Comparison of ENCODE assay signal across 8 mouse cellular contexts in genomic region chr10:50698836-50699433, GRCm38 (mm10).
A peak's percentile ranks its signal among the peaks of the same experiment; 100 is the strongest.
DNase-seq lines count a peak whose midpoint lies in the region; ATAC-seq and TF ChIP-seq lines count a peak whose summit lies in the region.
"Had no signal": no experiment of that assay in that cellular context is flagged by ENCODE, and none has a peak within 500 bp of the region (broad histone marks: within the 10 kb centered on the region; RNA-seq: fewer than 3 reads in every experiment).

No protein-coding gene starts in this region.

- H3K4me2 ChIP-seq in liver, embryonic 14.5 days (ENCODE audit: low read depth) = no peak overlapping the region
- H3K4me2 ChIP-seq in liver, embryonic 11.5 days = no peak overlapping the region
- no peak overlapping the region for H3K4me2 ChIP-seq in forebrain, embryonic 15.5 days (replicated peaks)
- H3K4me2 ChIP-seq in neural tube, embryonic 14.5 days (ENCODE audit: low read depth, low read length) = no peak overlapping the region
- H3K4me2 ChIP-seq: lung, embryonic 15.5 days had no signal

- H3K27me3 ChIP-seq in liver, embryonic 14.5 days (ENCODE audit: control insufficient read depth, insufficient read depth, low read length) = no peaks in the 10 kb centered on the region
- H3K27me3 ChIP-seq in liver, embryonic 11.5 days (replicated peaks; ENCODE audit: control insufficient read depth, insufficient read depth, low read length) = no peaks in the 10 kb centered on the region
- H3K27me3 ChIP-seq in forebrain, embryonic 15.5 days = no peaks in the 10 kb centered on the region
- H3K27me3 ChIP-seq in neural tube, embryonic 14.5 days (ENCODE audit: control insufficient read depth, insufficient read depth, low read length) = no peaks in the 10 kb centered on the region
- H3K27me3 ChIP-seq: lung, embryonic 15.5 days had no signal

- WGBS in liver, embryonic 14.5 days (ENCODE audit: insufficient replicate concordance) = 56% methylated on average over 4 of the region's 4 CpGs
- 59% methylated on average over 4 of the region's 4 CpGs for WGBS in liver, embryonic 11.5 days
- 59% methylated on average over 4 of the region's 4 CpGs for WGBS in forebrain, embryonic 15.5 days
- 65% methylated on average over 4 of the region's 4 CpGs for WGBS in neural tube, embryonic 14.5 days

- no peak overlapping the region for H3K27ac ChIP-seq in liver, embryonic 14.5 days
- no peak overlapping the region for H3K27ac ChIP-seq in liver, embryonic 11.5 days (ENCODE audit: low read depth, low read length)
- H3K27ac ChIP-seq in forebrain, embryonic 15.5 days (replicated peaks) = no peak overlapping the region
- H3K27ac ChIP-seq in neural tube, embryonic 14.5 days (ENCODE audit: low read depth, low read length) = no peak overlapping the region
- H3K27ac ChIP-seq: lung, embryonic 15.5 days had no signal

- H3K4me3 ChIP-seq in liver, embryonic 14.5 days (ENCODE audit: insufficient read depth in 1 of 2, low read depth in 2 of 2, low read length in 2 of 2) = no peak overlapping the region
- no peak overlapping the region for H3K4me3 ChIP-seq in liver, embryonic 11.5 days (ENCODE audit: low read depth, low read length)
- H3K4me3 ChIP-seq in forebrain, embryonic 15.5 days = no peak overlapping the region
- H3K4me3 ChIP-seq in neural tube, embryonic 14.5 days (ENCODE audit: low read depth, low read length) = no peak overlapping the region
- H3K4me3 ChIP-seq: lung, embryonic 15.5 days had no signal

- H3K9ac ChIP-seq in liver, embryonic 14.5 days (replicated peaks) = no peak overlapping the region
- no peak overlapping the region for H3K9ac ChIP-seq in liver, embryonic 11.5 days (ENCODE audit: low read depth, low read length)
- no peak overlapping the region for H3K9ac ChIP-seq in forebrain, embryonic 15.5 days (replicated peaks)
- no peak overlapping the region for H3K9ac ChIP-seq in neural tube, embryonic 14.5 days (replicated peaks; ENCODE audit: low read depth, low read length)
- H3K9ac ChIP-seq: lung, embryonic 15.5 days had no signal

- no peak for ATAC-seq in liver, embryonic 14.5 days (ENCODE audit: insufficient read depth)
- ATAC-seq in liver, embryonic 11.5 days (replicated peaks; ENCODE audit: low FRiP score) = no peak
- ATAC-seq in forebrain, embryonic 15.5 days (replicated peaks) = peak; percentile 81
- peak; percentile 56; the same call in 1 of the 2 replicates for ATAC-seq in neural tube, embryonic 14.5 days (ENCODE audit: low read depth)

- H3K36me3 ChIP-seq in liver, embryonic 14.5 days (replicated peaks; ENCODE audit: control insufficient read depth, insufficient read depth, low read depth) = no peaks in the 10 kb centered on the region
- no peaks in the 10 kb centered on the region; the same call in 1 of the 2 replicates for H3K36me3 ChIP-seq in liver, embryonic 11.5 days (ENCODE audit: control insufficient read depth, insufficient read depth, low read length)
- 0 out of 2 replicates have a peak, but pooled peaks cover 5% of the 10 kb centered on the region for H3K36me3 ChIP-seq in forebrain, embryonic 15.5 days
- H3K36me3 ChIP-seq in neural tube, embryonic 14.5 days (ENCODE audit: control insufficient read depth, insufficient read depth, low read length) = no peaks in the 10 kb centered on the region
- H3K36me3 ChIP-seq: lung, embryonic 15.5 days had no signal

- peaks cover 9% of the 10 kb centered on the region in 2 experiments for H3K4me1 ChIP-seq in liver, embryonic 14.5 days (replicated peaks; ENCODE audit: control insufficient read depth in 2 of 2, insufficient read depth in 2 of 2, low read length in 1 of 2)
- peaks cover 8% of the 10 kb centered on the region for H3K4me1 ChIP-seq in liver, embryonic 11.5 days (replicated peaks; ENCODE audit: control insufficient read depth, insufficient read depth, low read length)
- H3K4me1 ChIP-seq in forebrain, embryonic 15.5 days = no peaks in the 10 kb centered on the region
- no peaks in the 10 kb centered on the region for H3K4me1 ChIP-seq in neural tube, embryonic 14.5 days (ENCODE audit: control insufficient read depth, insufficient read depth, low read length)
- H3K4me1 ChIP-seq: lung, embryonic 15.5 days had no signal

- H3K9me3 ChIP-seq in liver, embryonic 14.5 days (ENCODE audit: control insufficient read depth, low read length) = no peaks in the 10 kb centered on the region
- no peaks in the 10 kb centered on the region for H3K9me3 ChIP-seq in liver, embryonic 11.5 days (ENCODE audit: control insufficient read depth, low read length)
- no peaks in the 10 kb centered on the region for H3K9me3 ChIP-seq in forebrain, embryonic 15.5 days
- H3K9me3 ChIP-seq in neural tube, embryonic 14.5 days (ENCODE audit: control insufficient read depth, low read length) = no peaks in the 10 kb centered on the region
- H3K9me3 ChIP-seq: lung, embryonic 15.5 days had no signal

- TF ChIP-seq CTCF in liver, embryonic 14.5 days (IDR thresholded peaks at IDR 0.05; ENCODE audit: low read depth) = peak; percentile 55

- DNase-seq in liver, embryonic 14.5 days (ENCODE audit: low read depth in 3 of 3, low spot score in 3 of 3) = peak in 2 of 3 experiments; percentile 30 to 40
- DNase-seq in liver, embryonic 11.5 days (ENCODE audit: low spot score) = no peak
- peak; percentile 41 for DNase-seq in adipocyte (ENCODE audit: low spot score)
- no peak for DNase-seq in adrenal gland, postnatal 25 days
- DNase-seq in frontal cortex, postnatal 10 days (ENCODE audit: low spot score in 2 of 2) = no peak

- no peak for TF ChIP-seq EP300 in liver, embryonic 14.5 days (IDR thresholded peaks at IDR 0.05; ENCODE audit: low read depth)

Comparison
In these comparisons a context has a peak if more than half of its experiments do, and no peak if none do; other contexts are left out.
1. DNase-seq: peak in liver, embryonic 14.5 days (2 of 3) and adipocyte (single experiment); none in liver, embryonic 11.5 days (single experiment), adrenal gland, postnatal 25 days (single experiment) and frontal cortex, postnatal 10 days (0 of 2).
2. ATAC-seq: peak in forebrain, embryonic 15.5 days (single experiment) and neural tube, embryonic 14.5 days (single experiment); none in liver, embryonic 14.5 days (single experiment) and liver, embryonic 11.5 days (single experiment).